Mouse (Mus musculus) cerebellum, adult 2 months (tissue): ENCODE results near the gene Shc4.

ENCODE experiments used
- CTCF ChIP-seq: fragments of 200-500 bp; IDR thresholded peaks from 2 replicates; pipeline ENCODE4 v1.5.1; 2011; ENCODE audit warnings: low read depth, mild to moderate bottlenecking, control low read depth, low read length, moderate library complexity, borderline replicate concordance; ENCODE audit not compliant: insufficient read depth
- POLR2A ChIP-seq: fragments of 200-500 bp; IDR thresholded peaks from 2 replicates; pipeline ENCODE4 v1.6.1; 2011; ENCODE audit warnings: low read length, control low read depth, borderline replicate concordance; ENCODE audit not compliant: insufficient read depth

GRCm38 (mm10) chr2:125734741-125735140 lies 10.8 kb upstream of the Shc4 start:
- TF ChIP-seq POLR2A (no peak), CTCF (no peak)
